Mouse (Mus musculus): ENCODE results near the gene Ctsll3. TPM values are rescaled to one million over a fixed set of nuclear protein-coding genes. Genes with fewer than 3 reads are reported as not detected.

Ctsll3 gene
- not detected in 2 replicates for polyA plus RNA-seq (2015; fragmentation: Nextera tagmentation; extraction: Ambion mirVana)

DNA sequence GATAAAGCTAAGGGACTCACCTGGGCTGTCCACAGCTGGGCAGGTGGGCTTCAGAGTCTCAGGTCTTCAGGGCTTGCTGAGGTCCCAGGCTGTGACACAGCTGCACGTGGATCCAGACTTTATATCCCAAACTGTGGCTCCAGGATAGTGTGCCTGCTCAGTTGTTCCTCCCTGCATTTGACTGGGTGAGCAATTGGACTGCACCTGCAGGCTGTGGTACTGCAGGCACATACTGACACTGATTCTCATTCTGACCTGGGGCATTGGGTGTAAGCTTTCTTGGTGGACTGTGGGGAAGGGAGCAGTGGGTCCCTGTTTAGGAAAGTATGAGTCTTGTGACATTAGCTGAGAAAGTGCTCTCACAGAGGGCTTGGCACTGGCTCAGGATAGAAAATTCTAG lies at the start of gene Ctsll3:
Ctsll3 (minus strand) TSS at position 101 of the 400 bp plus-strand sequence.
- Histone ChIP-seq H3K4me2 (no peak within 1 kb of the TSS), H3K9me3 (no peaks in the 10 kb centered on the region), H3K27ac (no peak within 1 kb of the TSS), H3K36me3 (replicated peaks) (no peaks in the 10 kb centered on the region), H3K27me3 (replicated peaks) (no peaks in the 10 kb centered on the region), H3K4me1 (no peaks in the 10 kb centered on the region), H3K4me3 (no peak within 1 kb of the TSS), H3K9ac (no peak within 1 kb of the TSS)
- WGBS: 68% methylated on average over 1 of the region's 1 CpGs
- no peak for ATAC-seq (replicated peaks)

DNA sequence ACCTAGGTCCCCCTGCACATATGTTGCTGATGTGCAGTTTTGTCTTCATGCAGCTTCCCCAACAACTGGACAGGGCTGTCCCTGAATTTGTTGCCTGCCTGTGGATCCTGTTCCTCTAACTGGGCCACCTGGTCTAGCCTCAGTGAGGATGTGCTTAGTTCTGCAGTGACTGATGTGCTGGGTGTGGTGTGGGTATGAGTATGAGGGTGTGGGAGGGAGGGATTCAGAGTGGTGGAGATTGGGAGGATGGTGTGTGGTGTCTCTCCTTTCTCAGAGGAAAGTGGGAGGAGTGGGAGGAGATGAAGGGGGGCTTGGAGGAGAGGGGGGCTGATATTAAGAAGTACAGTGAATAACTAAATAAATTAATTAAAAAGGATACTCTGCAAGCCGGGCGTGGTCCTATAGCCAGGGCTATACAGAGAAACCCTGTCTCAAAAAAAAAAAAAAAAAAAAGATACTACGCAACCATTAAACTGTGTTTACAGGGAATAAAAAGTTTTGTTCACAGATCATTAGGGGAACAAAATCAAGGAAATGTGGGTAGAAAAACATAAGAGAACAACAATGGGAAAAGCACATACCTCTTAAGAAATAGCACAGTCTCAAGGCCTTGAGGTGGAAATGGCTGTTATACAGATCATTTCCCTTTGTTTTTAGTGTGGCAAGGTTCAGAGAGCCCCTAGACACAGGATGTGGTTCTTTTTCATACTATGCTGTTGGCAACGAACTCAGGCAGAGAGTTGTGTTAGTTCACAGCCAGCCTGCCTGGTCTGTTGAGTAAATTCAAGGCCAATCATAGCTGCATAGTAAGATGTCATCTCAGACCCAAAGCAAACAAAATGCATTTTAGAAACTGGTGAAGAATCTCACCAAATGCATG lies 45.8 kb upstream of the Ctsll3 start:
- Histone ChIP-seq H3K4me3 (no peak overlapping the region), H3K4me1 (no peaks in the 10 kb centered on the region), H3K9me3 (no peaks in the 10 kb centered on the region), H3K9ac (no peak overlapping the region), H3K36me3 (replicated peaks) (no peaks in the 10 kb centered on the region), H3K27me3 (replicated peaks) (no peaks in the 10 kb centered on the region), H3K4me2 (no peak overlapping the region), H3K27ac (no peak overlapping the region)
- WGBS: 81% methylated on average over 4 of the region's 4 CpGs
- ATAC-seq (replicated peaks): no peak

DNA sequence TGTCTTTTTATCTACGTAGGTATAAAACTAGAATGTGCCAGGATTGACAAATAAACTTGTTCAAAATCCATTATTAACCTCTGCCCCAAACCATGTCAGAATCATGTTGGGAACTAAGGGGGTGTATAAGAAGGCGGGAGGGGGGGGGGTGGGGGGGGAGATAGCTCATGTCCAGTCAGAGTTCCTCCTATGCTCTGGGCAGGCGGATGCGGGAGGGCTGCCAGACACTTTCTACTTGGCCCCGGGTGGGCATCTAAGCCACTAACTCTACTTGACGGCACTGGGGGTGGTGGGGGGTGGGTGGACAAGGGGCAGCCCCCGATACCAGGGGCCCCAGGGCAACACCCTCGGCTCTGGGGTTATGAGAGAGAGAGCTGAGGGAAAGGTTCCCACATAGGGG lies 40.5 kb upstream of the Ctsll3 start:
- no peak overlapping the region for H3K4me3 ChIP-seq
- no peak overlapping the region for H3K4me2 ChIP-seq
- no peak for ATAC-seq (replicated peaks)
- no peak overlapping the region for H3K27ac ChIP-seq
- H3K27me3 ChIP-seq (replicated peaks): no peaks in the 10 kb centered on the region
- WGBS: 84% methylated on average over 8 of the region's 8 CpGs
- no peak overlapping the region for H3K9ac ChIP-seq
- no peaks in the 10 kb centered on the region for H3K4me1 ChIP-seq
- no peaks in the 10 kb centered on the region for H3K36me3 ChIP-seq (replicated peaks)
- no peaks in the 10 kb centered on the region for H3K9me3 ChIP-seq

DNA sequence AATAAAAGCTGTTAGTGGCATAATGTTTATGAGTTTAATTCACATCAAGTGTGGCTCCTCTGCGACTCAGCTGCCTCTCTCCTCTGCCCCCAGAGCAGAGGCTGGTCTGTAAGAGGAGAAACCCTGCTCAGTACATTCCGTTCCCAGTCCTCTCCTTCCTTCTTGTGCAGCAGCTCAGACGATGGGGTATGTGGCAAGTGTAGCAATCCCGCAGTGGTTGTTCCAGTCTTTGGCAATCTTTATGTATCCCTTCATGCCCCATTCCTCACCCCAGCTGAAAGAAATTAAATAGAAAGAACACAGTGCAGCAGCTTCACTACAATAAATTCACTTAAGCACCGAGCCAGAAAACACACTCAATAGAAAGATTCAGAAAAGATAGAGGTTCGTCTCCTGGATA lies 40.1 kb upstream of the Ctsll3 start:
- Histone ChIP-seq H3K36me3 (replicated peaks) (no peaks in the 10 kb centered on the region), H3K9me3 (no peaks in the 10 kb centered on the region), H3K9ac (no peak overlapping the region), H3K27me3 (replicated peaks) (no peaks in the 10 kb centered on the region), H3K4me3 (no peak overlapping the region), H3K4me1 (no peaks in the 10 kb centered on the region), H3K4me2 (no peak overlapping the region), H3K27ac (no peak overlapping the region)
- ATAC-seq (replicated peaks): no peak
- WGBS: 84% methylated on average over 6 of the region's 6 CpGs

DNA sequence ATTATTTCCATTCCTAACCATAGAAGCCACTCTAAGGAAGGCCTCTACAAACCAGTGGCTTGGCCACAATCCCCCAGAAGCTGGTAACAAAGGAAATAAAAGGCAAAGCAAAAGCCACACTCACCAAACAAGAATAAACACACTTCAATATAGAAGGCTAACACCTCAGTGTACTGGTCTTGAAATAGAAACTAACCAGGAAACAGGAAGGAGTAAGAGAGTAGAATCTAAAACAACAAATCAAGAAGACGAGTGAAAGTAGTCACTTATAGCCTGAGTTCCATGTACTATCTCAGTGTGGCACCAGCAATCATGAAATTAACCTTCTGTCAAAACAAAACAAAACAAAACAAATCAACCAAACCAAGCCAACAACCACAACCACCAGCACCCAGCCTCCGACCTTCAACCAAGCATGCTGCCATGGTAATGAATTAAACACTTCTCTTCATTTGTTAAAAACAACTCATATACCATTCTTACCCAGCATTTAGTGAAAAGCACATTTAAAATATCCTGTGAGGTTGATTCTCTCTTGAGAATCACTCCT lies 36.8 kb upstream of the Ctsll3 start:
- no peaks in the 10 kb centered on the region for H3K4me1 ChIP-seq
- H3K27me3 ChIP-seq (replicated peaks): no peaks in the 10 kb centered on the region
- H3K36me3 ChIP-seq (replicated peaks): no peaks in the 10 kb centered on the region
- ATAC-seq (replicated peaks): no peak
- no peaks in the 10 kb centered on the region for H3K9me3 ChIP-seq
- H3K9ac ChIP-seq: no peak overlapping the region
- no peak overlapping the region for H3K4me3 ChIP-seq
- WGBS: 81% methylated on average over 2 of the region's 2 CpGs
- H3K27ac ChIP-seq: no peak overlapping the region
- H3K4me2 ChIP-seq: no peak overlapping the region

DNA sequence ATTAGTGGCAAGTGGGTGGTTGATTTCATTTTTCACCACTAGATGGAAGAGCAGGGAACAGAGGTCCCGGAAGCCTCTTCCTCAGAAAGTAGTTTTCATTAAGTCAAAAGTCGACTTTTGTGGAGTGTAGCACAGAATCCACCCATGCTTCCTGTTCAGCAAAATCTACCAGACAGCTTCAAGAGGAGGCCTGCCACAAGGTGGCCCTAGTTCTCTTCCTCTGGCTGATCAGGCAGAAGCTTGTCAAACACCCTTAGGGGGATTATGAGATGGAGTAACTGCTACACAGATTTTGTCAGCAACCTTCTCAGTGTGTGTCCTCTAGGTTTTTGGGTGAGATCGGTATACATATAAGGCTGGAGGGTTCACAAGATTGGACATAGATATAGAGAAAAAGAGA lies 23.4 kb upstream of the Ctsll3 start:
- H3K27ac ChIP-seq: no peak overlapping the region
- no peak for ATAC-seq (replicated peaks)
- no peaks in the 10 kb centered on the region for H3K27me3 ChIP-seq (replicated peaks)
- H3K36me3 ChIP-seq (replicated peaks): no peaks in the 10 kb centered on the region
- no peak overlapping the region for H3K4me2 ChIP-seq
- H3K9me3 ChIP-seq: no peaks in the 10 kb centered on the region
- no peak overlapping the region for H3K4me3 ChIP-seq
- no peak overlapping the region for H3K9ac ChIP-seq
- 66% methylated on average over 3 of the region's 3 CpGs for WGBS
- no peaks in the 10 kb centered on the region for H3K4me1 ChIP-seq

DNA sequence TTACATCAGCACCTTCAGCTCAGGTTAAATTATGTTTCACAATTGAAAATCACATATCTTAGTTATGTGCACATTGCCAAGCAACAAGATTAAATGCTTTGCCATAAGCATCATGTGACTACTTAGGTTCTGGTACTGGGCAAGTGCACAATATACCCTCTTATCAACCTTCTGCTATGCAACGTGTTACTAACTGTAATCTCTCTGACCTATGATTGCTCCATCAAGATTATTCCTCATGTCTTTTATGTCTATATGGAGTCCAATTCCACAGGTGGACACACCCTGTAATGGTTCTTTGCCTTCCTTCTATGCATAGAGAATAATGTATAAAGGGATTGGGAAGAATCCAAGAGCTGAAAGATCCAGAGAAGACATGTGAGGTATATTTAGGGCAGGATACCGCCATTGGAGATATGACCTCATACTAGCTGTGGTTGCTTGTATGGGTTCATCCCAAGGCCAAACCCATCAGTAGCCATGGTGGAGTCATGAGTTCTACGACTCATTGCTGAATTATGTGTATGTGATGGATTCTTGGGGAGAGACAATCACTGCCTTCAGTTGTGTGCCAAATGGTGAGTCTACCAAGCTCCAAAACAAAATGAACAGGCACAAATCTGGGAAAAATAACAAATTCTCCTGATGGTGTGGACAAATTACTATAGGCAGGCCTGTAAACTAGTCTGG lies 18.0 kb upstream of the Ctsll3 start:
- no peak overlapping the region for H3K27ac ChIP-seq
- H3K4me3 ChIP-seq: no peak overlapping the region
- no peaks in the 10 kb centered on the region for H3K4me1 ChIP-seq
- H3K9me3 ChIP-seq: no peaks in the 10 kb centered on the region
- H3K27me3 ChIP-seq (replicated peaks): no peaks in the 10 kb centered on the region
- 73% methylated on average over 3 of the region's 3 CpGs for WGBS
- no peak overlapping the region for H3K4me2 ChIP-seq
- no peaks in the 10 kb centered on the region for H3K36me3 ChIP-seq (replicated peaks)
- ATAC-seq (replicated peaks): no peak
- no peak overlapping the region for H3K9ac ChIP-seq

DNA sequence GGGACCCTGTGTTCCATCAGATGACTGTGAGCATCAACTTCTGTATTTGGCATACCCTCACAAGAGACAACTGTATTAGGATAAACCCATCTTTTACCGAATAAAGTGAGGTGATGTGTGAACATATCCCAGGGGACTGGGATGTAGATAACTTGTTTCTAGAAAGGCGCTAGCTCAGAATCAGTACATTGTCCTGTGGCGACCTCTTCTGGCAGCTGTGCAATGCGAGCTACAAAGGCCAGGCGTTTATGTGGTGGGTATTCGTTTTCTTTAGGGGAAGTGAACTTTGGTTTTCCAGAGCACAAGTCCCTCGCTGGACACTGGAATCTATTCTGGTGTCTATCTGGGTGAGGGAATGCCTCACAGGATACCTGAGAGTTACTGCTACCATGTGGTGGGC lies 16.8 kb upstream of the Ctsll3 start:
- no peak overlapping the region for H3K27ac ChIP-seq
- no peak overlapping the region for H3K4me2 ChIP-seq
- no peak overlapping the region for H3K4me3 ChIP-seq
- no peak overlapping the region for H3K9ac ChIP-seq
- no peaks in the 10 kb centered on the region for H3K4me1 ChIP-seq
- WGBS: 9% methylated on average over 7 of the region's 7 CpGs
- H3K36me3 ChIP-seq (replicated peaks): no peaks in the 10 kb centered on the region
- H3K9me3 ChIP-seq: no peaks in the 10 kb centered on the region
- H3K27me3 ChIP-seq (replicated peaks): no peaks in the 10 kb centered on the region
- no peak for ATAC-seq (replicated peaks)

DNA sequence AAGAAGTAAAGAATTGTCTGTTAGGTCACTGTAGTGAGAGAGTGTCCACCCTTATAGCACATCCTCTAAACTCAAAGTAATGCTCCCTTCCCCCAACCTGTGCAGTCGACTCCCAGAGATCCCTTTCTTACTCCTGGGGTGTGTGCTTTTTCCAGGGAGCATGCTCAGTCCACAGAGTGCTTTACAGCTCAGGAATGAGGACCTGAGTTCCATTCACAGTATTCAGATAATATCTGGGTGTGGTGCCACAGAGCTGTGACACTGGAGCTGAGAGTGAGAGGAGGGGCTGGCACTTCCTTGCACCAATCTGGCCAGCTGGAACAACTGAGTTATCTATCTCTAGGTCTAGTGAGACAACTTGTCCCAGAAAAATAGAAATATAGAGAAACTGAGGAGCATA lies 11.1 kb upstream of the Ctsll3 start:
- 76% methylated on average over 1 of the region's 1 CpGs for WGBS
- H3K9me3 ChIP-seq: no peaks in the 10 kb centered on the region
- no peaks in the 10 kb centered on the region for H3K27me3 ChIP-seq (replicated peaks)
- ATAC-seq (replicated peaks): no peak
- no peaks in the 10 kb centered on the region for H3K36me3 ChIP-seq (replicated peaks)
- H3K9ac ChIP-seq: no peak overlapping the region
- H3K4me2 ChIP-seq: no peak overlapping the region
- H3K27ac ChIP-seq: no peak overlapping the region
- H3K4me3 ChIP-seq: no peak overlapping the region
- no peaks in the 10 kb centered on the region for H3K4me1 ChIP-seq

DNA sequence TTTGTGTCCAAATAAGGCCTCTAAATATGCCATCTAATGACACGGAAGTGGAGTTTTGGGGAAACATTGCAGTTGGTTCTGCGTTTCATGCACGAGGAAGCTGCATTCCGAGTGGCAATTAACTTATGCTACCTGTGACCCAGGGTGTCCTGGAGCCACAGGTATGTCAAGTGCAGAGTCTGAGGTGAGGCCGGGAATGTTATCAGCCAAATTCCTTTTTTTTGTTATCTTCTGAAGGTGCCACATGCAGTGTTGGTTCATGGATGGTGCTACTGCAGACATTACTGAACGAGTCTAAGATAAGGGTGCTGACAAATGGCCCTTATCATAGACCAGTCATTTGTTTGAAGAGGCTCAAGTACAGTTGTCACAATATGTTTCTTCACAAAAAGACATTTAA lies 10.1 kb upstream of the Ctsll3 start:
- Histone ChIP-seq H3K4me3 (no peak overlapping the region), H3K27me3 (replicated peaks) (no peaks in the 10 kb centered on the region), H3K36me3 (replicated peaks) (no peaks in the 10 kb centered on the region), H3K9me3 (no peaks in the 10 kb centered on the region), H3K9ac (no peak overlapping the region), H3K4me1 (no peaks in the 10 kb centered on the region), H3K27ac (no peak overlapping the region), H3K4me2 (no peak overlapping the region)
- no peak for ATAC-seq (replicated peaks)
- 89% methylated on average over 6 of the region's 6 CpGs for WGBS

DNA sequence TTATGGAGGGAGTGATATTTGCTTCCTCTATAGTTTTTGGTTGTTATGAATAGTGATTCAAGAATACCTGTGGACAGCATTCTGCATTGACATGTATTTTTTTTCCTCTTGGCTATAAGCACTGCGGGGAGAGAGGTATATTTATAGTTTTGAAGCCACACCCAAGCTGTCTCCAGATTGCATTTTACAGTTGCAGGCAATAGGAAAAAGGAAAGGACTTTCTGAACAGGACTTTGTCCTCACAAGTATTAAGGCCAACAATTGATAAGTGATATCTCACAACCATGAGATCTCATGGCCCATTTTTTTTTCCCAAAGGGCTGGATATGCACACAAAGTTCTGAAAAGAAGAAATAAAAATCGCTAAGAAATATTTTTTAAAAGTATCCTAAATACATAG lies 7.0 kb upstream of the Ctsll3 start:
- Histone ChIP-seq H3K9me3 (no peaks in the 10 kb centered on the region), H3K27ac (no peak overlapping the region), H3K4me3 (no peak overlapping the region), H3K27me3 (replicated peaks) (no peaks in the 10 kb centered on the region), H3K4me1 (no peaks in the 10 kb centered on the region), H3K9ac (no peak overlapping the region), H3K36me3 (replicated peaks) (no peaks in the 10 kb centered on the region), H3K4me2 (no peak overlapping the region)
- 83% methylated on average over 2 of the region's 2 CpGs for WGBS
- ATAC-seq (replicated peaks): no peak

DNA sequence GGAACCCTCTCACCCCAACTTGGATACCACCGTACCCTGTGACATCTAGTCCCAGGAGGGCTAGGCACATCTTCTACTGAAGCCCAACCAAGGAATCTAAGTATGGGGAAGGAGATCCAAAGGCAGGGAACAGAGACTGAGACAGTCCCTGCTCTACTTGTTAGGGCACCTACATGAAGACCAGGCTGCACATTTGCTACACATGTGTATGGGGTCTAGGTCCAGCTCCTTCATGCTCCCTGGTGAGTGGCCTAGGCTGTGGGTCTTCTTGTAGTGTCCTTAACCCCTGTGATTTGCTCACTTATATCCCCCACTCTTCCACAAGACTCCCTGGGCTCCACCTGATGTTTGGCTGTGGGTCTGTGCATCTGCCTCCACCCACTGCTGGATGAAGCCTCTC lies 13.2 kb downstream of the Ctsll3 start:
- H3K27ac ChIP-seq: no peak overlapping the region
- no peaks in the 10 kb centered on the region for H3K4me1 ChIP-seq
- no peak overlapping the region for H3K9ac ChIP-seq
- no peaks in the 10 kb centered on the region for H3K36me3 ChIP-seq (replicated peaks)
- no peaks in the 10 kb centered on the region for H3K27me3 ChIP-seq (replicated peaks)
- H3K4me2 ChIP-seq: no peak overlapping the region
- H3K9me3 ChIP-seq: no peaks in the 10 kb centered on the region
- H3K4me3 ChIP-seq: no peak overlapping the region
- ATAC-seq (replicated peaks): no peak
- 84% methylated on average over 1 of the region's 1 CpGs for WGBS

DNA sequence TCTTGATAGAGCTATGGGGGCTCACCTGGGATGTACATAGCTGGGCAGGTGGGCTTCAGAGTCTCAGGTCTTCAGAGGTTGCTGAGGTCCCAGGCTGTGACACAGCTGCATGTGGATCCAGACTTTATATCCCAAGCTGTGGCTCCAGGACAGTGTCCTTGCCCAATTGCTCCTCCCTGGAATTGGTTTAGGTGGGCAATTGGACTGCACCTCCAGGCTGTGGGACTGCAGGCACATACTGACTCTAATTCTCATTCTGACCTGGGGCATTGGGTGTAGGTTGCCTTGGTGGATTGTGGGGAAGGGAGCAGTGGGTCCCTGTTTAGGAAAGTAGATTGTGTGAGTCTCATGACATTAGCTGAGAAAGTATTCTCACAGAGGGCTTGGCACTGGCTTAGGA lies 16.4 kb downstream of the Ctsll3 start, which contains the start of gene BC051665:
BC051665 (minus strand) TSS at position 101 of the 400 bp plus-strand sequence.
- Histone ChIP-seq H3K36me3 (replicated peaks) (no peaks in the 10 kb centered on the region), H3K4me3 (no peak within 1 kb of the TSS), H3K9ac (no peak within 1 kb of the TSS), H3K27me3 (replicated peaks) (no peaks in the 10 kb centered on the region), H3K4me2 (no peak within 1 kb of the TSS), H3K27ac (no peak within 1 kb of the TSS), H3K4me1 (no peaks in the 10 kb centered on the region), H3K9me3 (no peaks in the 10 kb centered on the region)
- ATAC-seq (replicated peaks): no peak

All from midbrain, embryonic 15.5 days (tissue).